Mouse (Mus musculus) CH12.LX (cell line): ENCODE measurements around the gene Dnaaf1. TPM values are rescaled to one million over a fixed set of nuclear protein-coding genes. Genes with fewer than 3 reads are reported as not detected.

Experiments
- DNase-seq: peaks from one replicate; pipeline ENCODE4 v3.0.0-alpha.2; 2013; ENCODE audit errors: extremely low read depth
- H3K27ac ChIP-seq: 2 replicates; pipeline ENCODE4 v1.5.1; 2012; ENCODE audit warnings: low read depth, mild to moderate bottlenecking, control low read depth, moderate library complexity; ENCODE audit not compliant: insufficient read depth
- H3K27me3 ChIP-seq: replicated peaks from 2 replicates; pipeline ENCODE3; 2012; ENCODE audit warnings: inconsistent platforms
- H3K36me3 ChIP-seq, 2 experiments: replicated peaks in 1 of 2; 2 replicates each; pipeline versions ENCODE3 to v1.6.1; 2012; ENCODE audit warnings: inconsistent platforms in 1 of 2, low read length in 1 of 2, mild to moderate bottlenecking in 1 of 2, mixed read lengths in 1 of 2, moderate library complexity in 1 of 2; ENCODE audit not compliant: control insufficient read depth in 1 of 2, insufficient read depth in 1 of 2
- H3K4me1 ChIP-seq, 2 experiments: 2 replicates each; pipeline ENCODE4 v1.6.1; 2012; ENCODE audit warnings: inconsistent platforms in 1 of 2, moderate library complexity in 1 of 2; ENCODE audit not compliant: insufficient read depth in 2 of 2, control insufficient read depth in 1 of 2
- H3K4me2 ChIP-seq: 2 replicates; pipeline ENCODE4 v1.6.1; 2012; ENCODE audit warnings: low read depth, mild to moderate bottlenecking, control low read depth; ENCODE audit not compliant: poor library complexity, insufficient read depth, severe bottlenecking
- H3K4me3 ChIP-seq, 3 experiments: fragments of 150-350 bp in 1 of 3; sonication (generic) in 1 of 3; replicated peaks in 1 of 3; 2 replicates each; pipeline versions ENCODE3 to v1.5.1; 2011 to 2012; ENCODE audit warnings: low read depth in 2 of 3, low read length in 2 of 3, mild to moderate bottlenecking in 2 of 3, moderate library complexity in 2 of 3, control low read depth in 1 of 3, improper control_type of control experiment in 1 of 3, inconsistent platforms in 1 of 3, mixed read lengths in 1 of 3; ENCODE audit not compliant: poor library complexity in 1 of 3
- H3K79me2 ChIP-seq: replicated peaks from 2 replicates; pipeline ENCODE4 v1.6.1; 2012; ENCODE audit warnings: mild to moderate bottlenecking, moderate library complexity; ENCODE audit not compliant: control insufficient read depth, poor library complexity, insufficient read depth, severe bottlenecking; ENCODE audit errors: extremely low read depth
- H3K9ac ChIP-seq: 2 replicates; pipeline ENCODE4 v1.6.1; 2012; ENCODE audit warnings: low read depth, mild to moderate bottlenecking, control low read depth, moderate library complexity; ENCODE audit not compliant: insufficient read depth
- H3K9me3 ChIP-seq: replicated peaks from 2 replicates; pipeline ENCODE3; 2012; ENCODE audit warnings: low read length, inconsistent platforms, mixed read lengths
- BHLHE40 ChIP-seq: IDR thresholded peaks from 2 replicates; pipeline ENCODE4 v1.6.1; 2011; ENCODE audit warnings: mild to moderate bottlenecking, low read depth, low read length, improper control_type of control experiment
- E2F4 ChIP-seq: IDR thresholded peaks from 2 replicates; pipeline ENCODE4 v1.6.1; 2011; ENCODE audit warnings: low read depth, low read length, improper control_type of control experiment; ENCODE audit not compliant: insufficient replicate concordance
- IRF4 ChIP-seq: IDR thresholded peaks from 2 replicates; pipeline ENCODE4 v1.6.1; 2014; ENCODE audit warnings: low read depth, mild to moderate bottlenecking, inconsistent platforms, low read length, improper control_type of control experiment
- MAX ChIP-seq: IDR thresholded peaks from 2 replicates; pipeline ENCODE4 v1.6.1; 2011; ENCODE audit warnings: low read length, improper control_type of control experiment
- MXI1 ChIP-seq: IDR thresholded peaks from 2 replicates; pipeline ENCODE4 v1.6.1; 2011; ENCODE audit warnings: mild to moderate bottlenecking, low read depth, low read length, improper control_type of control experiment
- NELFE ChIP-seq: IDR thresholded peaks from 2 replicates; pipeline ENCODE4 v1.6.1; 2011; ENCODE audit warnings: low read depth, low read length, improper control_type of control experiment
- NRF1 ChIP-seq: IDR thresholded peaks from 2 replicates; pipeline ENCODE4 v1.6.1; 2014; ENCODE audit warnings: low read depth, mild to moderate bottlenecking, inconsistent platforms, low read length, improper control_type of control experiment, moderate library complexity
- PAX5 ChIP-seq: IDR thresholded peaks from 2 replicates; pipeline ENCODE4 v1.6.1; 2012; ENCODE audit warnings: low read length, inconsistent platforms, mixed read lengths
- POLR2A ChIP-seq: IDR thresholded peaks from 2 replicates; pipeline ENCODE4 v1.6.1; 2011; ENCODE audit warnings: low read depth, mild to moderate bottlenecking, improper control_type of control experiment, low read length
- POLR2AphosphoS2 ChIP-seq: IDR thresholded peaks from 2 replicates; pipeline ENCODE4 v1.6.1; 2011; ENCODE audit warnings: low read depth, low read length, improper control_type of control experiment
- RAD21 ChIP-seq: IDR thresholded peaks from 2 replicates; pipeline ENCODE4 v1.6.1; 2011; ENCODE audit warnings: low read depth, mild to moderate bottlenecking, low read length, improper control_type of control experiment, moderate library complexity
- SIN3A ChIP-seq: IDR thresholded peaks from 2 replicates; pipeline ENCODE4 v1.6.1; 2012; ENCODE audit warnings: low read length, improper control_type of control experiment, inconsistent platforms
- TBP ChIP-seq: conservative IDR thresholded peaks from 2 replicates; pipeline ENCODE4 v1.6.1; 2011; ENCODE audit warnings: low read depth, low read length, improper control_type of control experiment
- USF1 ChIP-seq: IDR thresholded peaks from 2 replicates; pipeline ENCODE4 v1.6.1; 2014; ENCODE audit warnings: low read depth, mild to moderate bottlenecking, inconsistent platforms, low read length, improper control_type of control experiment
- ZKSCAN1 ChIP-seq: IDR thresholded peaks from 2 replicates; pipeline ENCODE4 v1.6.1; 2012; ENCODE audit warnings: low read depth, inconsistent platforms, low read length, improper control_type of control experiment, borderline replicate concordance
- ZMIZ1 ChIP-seq: IDR thresholded peaks from 2 replicates; pipeline ENCODE4 v1.6.1; 2012; ENCODE audit warnings: low read depth, mild to moderate bottlenecking, inconsistent platforms, low read length, improper control_type of control experiment
- ZNF384 ChIP-seq: IDR thresholded peaks from 2 replicates; pipeline ENCODE4 v1.6.1; 2012; ENCODE audit warnings: low read depth, low read length, improper control_type of control experiment, inconsistent platforms
- dilution Hi-C: fragments of 300-500 bp; cut with MboI; formaldehyde crosslinking; loops from 2 replicates; pipeline ENCODE4 v1.14.3; 2020; ENCODE audit warnings: low sequenced_read_pairs; ENCODE audit not compliant: extremely low pct_unique_long_range_greater_than_20kb, extremely low pct_ligation_motif_present
- in situ Hi-C: fragments of 300-500 bp; cut with MboI; formaldehyde crosslinking; loops from 3 replicates; pipeline ENCODE4 v1.14.3; 2019; ENCODE audit warnings: low sequenced_read_pairs, low pct_ligation_motif_present, low pct_unique_long_range_greater_than_20kb, mixed read lengths
- polyA plus RNA-seq: library from polyadenylated mRNA; unstranded; fragments of >175 nt; gene quantifications from 2 replicates; pipeline ENCODE4 v1.2.1, GENCODE M21; 2012; ENCODE audit warnings: low read depth; ENCODE audit not compliant: insufficient read length
- total RNA-seq, 2 experiments: library from RNA; depleted of rRNA; stranded (reverse); fragments of 300-350 nt in 1 of 2; fragments of >200 nt in 1 of 2; gene quantifications; 2 replicates each; pipeline ENCODE4 v1.2.3; 2012 to 2014

Gene Dnaaf1
- total and polyA plus RNA-seq, 3 experiments, result 0.25 TPM; not detected in 2

- in situ Hi-C loops, result no loop called here
- Histone ChIP-seq H3K9ac (no peak within 1 kb of the TSS), H3K9me3 (no peaks in the 10 kb centered on the region), H3K36me3 (no peaks in the 10 kb centered on the region), H3K27ac (no peak within 1 kb of the TSS), H3K79me2 (no peaks in the 10 kb centered on the region), H3K4me2 (no peak within 1 kb of the TSS; the same call in 1 of the 2 replicates), H3K4me1 (peaks cover 0 to 11% of the 10 kb centered on the region in 2 experiments; a peak in 3 of 4 replicates), H3K27me3 (peaks cover 89% of the 10 kb centered on the region), H3K4me3 (no peak within 1 kb of the TSS)
- TF ChIP-seq RAD21 (no peak), IRF4 (no peak), ZMIZ1 (no peak), MAX (no peak), USF1 (no peak), ZKSCAN1 (no peak), TBP (no peak), PAX5 (no peak), MXI1 (no peak), POLR2A (no peak), NRF1 (no peak), SIN3A (no peak), POLR2AphosphoS2 (no peak), BHLHE40 (no peak), NELFE (no peak)
- DNase-seq, result no peak
- dilution Hi-C loops, result no loop called here
Observed at GRCm38 (mm10) chr8:119635378-119635777, 60.3 kb downstream of the Dnaaf1 start, which contains the start of gene Kcng4. Kcng4 (minus strand) TSS chr8:119635680.

DNA sequence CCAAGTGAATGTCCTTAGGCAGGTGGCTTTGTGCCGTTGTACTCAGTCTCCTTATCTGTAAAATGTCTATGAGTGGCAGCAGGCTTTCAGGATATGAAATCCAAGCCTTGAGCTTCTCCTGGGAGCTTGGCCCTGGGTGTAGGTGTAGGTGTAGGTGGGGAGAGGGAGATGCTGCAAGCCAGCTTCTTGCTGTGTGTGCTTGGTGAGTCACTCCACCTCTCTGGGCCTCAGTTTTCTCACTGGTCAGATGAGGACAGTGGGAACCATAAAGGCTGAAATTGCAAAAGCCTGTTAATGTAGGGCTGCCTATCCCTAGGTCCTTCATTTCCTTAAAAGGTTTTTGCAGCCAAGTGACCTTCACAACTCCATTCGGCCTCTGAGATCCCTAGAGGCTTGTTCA lies 60.9 kb downstream of the Dnaaf1 start:
- H3K79me2 ChIP-seq, result no peaks in the 10 kb centered on the region
- in situ Hi-C loops (no loop called here), dilution Hi-C loops (no loop called here)
- H3K36me3 ChIP-seq, result no peaks in the 10 kb centered on the region
- H3K27ac ChIP-seq, result no peak overlapping the region
- H3K9me3 ChIP-seq, result no peaks in the 10 kb centered on the region
- no peak overlapping the region for H3K4me2 ChIP-seq
- no peak overlapping the region for H3K9ac ChIP-seq
- H3K4me1 ChIP-seq, result peaks cover 0 to 8% of the 10 kb centered on the region in 2 experiments; a peak in 3 of 4 replicates
- peaks cover 89% of the 10 kb centered on the region for H3K27me3 ChIP-seq
- no peak for TF ChIP-seq TBP
- no peak for TF ChIP-seq USF1
- no peak for TF ChIP-seq ZNF384
- TF ChIP-seq E2F4, result no peak
- TF ChIP-seq PAX5, result no peak
- no peak for TF ChIP-seq IRF4
- no peak for DNase-seq
- no peak overlapping the region for H3K4me3 ChIP-seq
